Mouse (Mus musculus): ENCODE data around the gene Uvrag. TPM values are rescaled to one million over a fixed set of nuclear protein-coding genes. Genes with fewer than 3 reads are reported as not detected.

Uvrag gene
- polyA plus RNA-seq, 1 experiment from 2014 or later: 16.7 TPM

GRCm38 (mm10) chr7:99088576-99089346 is 52.2 kb downstream of the Uvrag start:
- H3K4me1 ChIP-seq: no peaks in the 10 kb centered on the region
- no peaks in the 10 kb centered on the region for H3K27me3 ChIP-seq
- no peak overlapping the region for H3K4me3 ChIP-seq
- H3K36me3 ChIP-seq: peaks cover 14% of the 10 kb centered on the region
- 83% methylated on average over 10 of the region's 10 CpGs for WGBS
- no peaks in the 10 kb centered on the region for H3K9me3 ChIP-seq
- H3K27ac ChIP-seq: no peak overlapping the region
- no peak overlapping the region for H3K4me2 ChIP-seq
- H3K9ac ChIP-seq: no peak overlapping the region
- ATAC-seq (ENCODE audit: insufficient number of reproducible peaks, low FRiP score, low TSS enrichment, low read depth): no peak

DNA sequence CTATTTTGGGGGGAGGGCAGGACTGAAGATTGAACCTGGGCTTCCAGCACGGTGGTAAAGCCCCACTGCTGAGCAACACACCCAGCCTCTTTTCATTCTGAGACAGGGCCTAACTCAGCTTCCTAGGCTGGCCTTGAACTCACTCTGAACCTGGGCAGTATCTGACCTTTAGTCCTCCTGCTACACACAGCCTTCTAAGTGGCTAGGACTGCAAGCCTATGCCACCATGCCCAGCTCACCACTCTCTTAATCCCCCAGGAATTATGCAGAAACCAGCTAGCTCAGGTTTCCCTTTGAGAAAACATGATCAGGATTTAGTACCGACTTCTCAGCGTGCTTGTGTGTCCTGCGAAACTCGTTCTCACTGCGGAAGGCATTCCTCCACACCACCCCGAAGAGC is 53.4 kb downstream of the Uvrag start:
- 72% methylated on average over 7 of the region's 7 CpGs for WGBS
- no peak overlapping the region for H3K4me2 ChIP-seq
- H3K9ac ChIP-seq: no peak overlapping the region
- H3K27ac ChIP-seq: no peak overlapping the region
- no peaks in the 10 kb centered on the region for H3K4me1 ChIP-seq
- H3K27me3 ChIP-seq: no peaks in the 10 kb centered on the region
- peaks cover 14% of the 10 kb centered on the region for H3K36me3 ChIP-seq
- no peaks in the 10 kb centered on the region for H3K9me3 ChIP-seq
- no peak for ATAC-seq (ENCODE audit: insufficient number of reproducible peaks, low FRiP score, low TSS enrichment, low read depth)
- no peak overlapping the region for H3K4me3 ChIP-seq

DNA sequence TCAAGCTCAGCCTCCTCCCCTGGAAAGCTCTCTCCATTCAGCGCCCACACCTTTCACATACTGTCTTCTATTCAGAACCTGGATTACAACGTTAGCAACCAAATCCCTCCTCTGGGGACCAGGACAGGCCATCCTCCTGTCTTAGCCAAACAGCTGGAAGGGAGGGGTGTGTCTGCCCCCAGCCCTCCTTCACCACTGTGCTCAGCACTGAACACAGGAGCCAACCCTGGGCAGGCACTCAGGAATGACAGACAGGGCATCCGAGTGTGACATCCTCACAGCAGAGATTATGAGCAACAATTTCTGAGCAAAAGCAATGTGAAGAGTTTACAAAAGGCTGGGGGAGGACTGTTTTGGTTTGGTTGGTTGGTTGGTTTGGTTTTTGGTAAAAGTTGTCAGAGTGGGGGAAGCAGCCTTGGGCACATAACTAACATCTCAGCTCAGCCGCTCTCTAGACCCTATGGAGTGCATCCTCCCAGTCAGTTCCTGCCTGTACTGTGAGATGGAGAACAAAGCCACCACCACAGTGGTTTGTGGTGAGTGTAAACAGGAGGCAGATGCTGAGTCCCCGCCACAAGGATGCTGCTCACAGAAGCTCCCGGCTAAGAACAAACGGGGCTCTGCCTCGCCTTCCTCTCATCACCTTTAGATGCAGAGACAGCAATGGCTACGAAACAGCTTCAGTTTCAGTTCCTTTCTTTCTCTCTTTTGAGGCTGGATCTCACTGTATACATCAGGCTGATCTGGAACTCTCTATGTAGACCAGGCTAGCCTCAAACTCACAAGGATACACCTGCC is 54.1 kb downstream of the Uvrag start:
- Histone ChIP-seq H3K4me1 (no peaks in the 10 kb centered on the region), H3K9me3 (no peaks in the 10 kb centered on the region), H3K4me2 (no peak overlapping the region), H3K9ac (no peak overlapping the region), H3K4me3 (no peak overlapping the region), H3K27me3 (no peaks in the 10 kb centered on the region), H3K36me3 (peaks cover 14% of the 10 kb centered on the region), H3K27ac (no peak overlapping the region)
- 79% methylated on average over 9 of the region's 9 CpGs for WGBS
- no peak for ATAC-seq (ENCODE audit: insufficient number of reproducible peaks, low FRiP score, low TSS enrichment, low read depth)

DNA sequence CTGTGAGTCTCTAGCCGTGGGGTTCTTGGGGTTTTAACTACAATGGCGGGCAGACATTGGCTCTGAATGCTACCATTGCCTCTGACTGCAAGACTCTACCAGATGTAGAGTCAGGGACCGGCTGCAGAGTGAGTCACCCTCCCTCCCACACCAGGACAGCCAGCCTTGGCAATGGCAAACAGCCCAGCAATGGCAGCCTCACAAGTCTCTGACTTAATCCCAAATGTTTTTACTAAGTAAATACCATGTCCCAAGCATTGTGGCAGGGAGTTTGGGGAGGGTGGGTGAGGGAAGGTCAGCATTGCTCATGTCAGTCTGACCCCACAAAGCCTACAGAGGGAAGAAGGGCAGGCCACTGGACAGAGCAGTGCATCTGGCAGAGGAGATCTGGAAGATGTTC is 55.7 kb downstream of the Uvrag start:
- no peak for ATAC-seq (ENCODE audit: insufficient number of reproducible peaks, low FRiP score, low TSS enrichment, low read depth)
- Histone ChIP-seq H3K36me3 (peaks cover 14% of the 10 kb centered on the region), H3K4me3 (no peak overlapping the region), H3K9ac (no peak overlapping the region), H3K9me3 (no peaks in the 10 kb centered on the region), H3K27ac (no peak overlapping the region), H3K27me3 (no peaks in the 10 kb centered on the region), H3K4me2 (no peak overlapping the region), H3K4me1 (peaks cover under 1% of the 10 kb centered on the region; the same call in 1 of the 2 replicates)
- WGBS: 65% methylated on average over 3 of the region's 3 CpGs

DNA sequence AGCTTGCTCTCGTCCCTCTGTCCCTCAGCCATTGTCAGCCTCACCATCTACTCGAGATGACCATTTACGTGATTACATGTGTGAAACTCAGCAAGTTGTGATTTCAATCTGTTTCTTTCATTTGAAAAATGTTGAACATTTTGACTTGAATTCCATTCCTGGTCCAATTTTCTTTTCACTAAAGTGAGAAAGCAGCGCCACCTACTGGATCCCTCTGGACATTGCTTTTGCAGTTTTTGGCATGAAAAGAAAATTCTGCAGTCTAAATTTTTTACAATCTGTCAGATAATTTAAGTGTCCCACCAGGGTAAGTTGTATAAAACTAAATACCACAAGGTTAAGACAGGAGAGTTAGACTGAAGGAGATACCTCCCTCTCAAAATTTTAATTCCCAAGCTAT is 61.4 kb downstream of the Uvrag start:
- Histone ChIP-seq H3K9ac (no peak overlapping the region), H3K9me3 (no peaks in the 10 kb centered on the region), H3K4me2 (no peak overlapping the region), H3K4me1 (peaks cover 15% of the 10 kb centered on the region), H3K27ac (no peak overlapping the region), H3K36me3 (no peaks in the 10 kb centered on the region), H3K4me3 (no peak overlapping the region), H3K27me3 (0 out of 2 replicates have a peak, but pooled peaks cover 3% of the 10 kb centered on the region)
- 24% methylated on average over 4 of the region's 4 CpGs for WGBS
- ATAC-seq (ENCODE audit: insufficient number of reproducible peaks, low FRiP score, low TSS enrichment, low read depth): no peak

DNA sequence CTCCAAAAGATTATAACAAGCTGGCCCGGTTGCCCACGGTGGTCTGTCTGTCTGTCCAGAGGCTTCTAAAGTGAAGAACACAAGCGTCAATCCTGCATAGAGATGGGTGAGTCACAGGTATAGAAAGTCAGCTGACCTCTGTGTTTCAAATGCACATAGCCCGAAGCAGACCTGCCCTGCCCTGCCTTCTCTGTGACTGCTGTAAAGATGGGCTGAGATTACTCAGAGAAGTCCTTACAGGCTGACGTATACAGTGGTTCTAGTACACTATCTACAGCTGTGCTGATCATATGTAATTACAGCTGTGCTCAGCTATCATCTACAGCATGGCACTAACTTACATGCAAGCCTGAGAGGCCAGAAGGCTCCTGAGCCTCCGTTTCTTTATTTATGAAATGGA is 62.1 kb downstream of the Uvrag start:
- no peak overlapping the region for H3K9ac ChIP-seq

DNA sequence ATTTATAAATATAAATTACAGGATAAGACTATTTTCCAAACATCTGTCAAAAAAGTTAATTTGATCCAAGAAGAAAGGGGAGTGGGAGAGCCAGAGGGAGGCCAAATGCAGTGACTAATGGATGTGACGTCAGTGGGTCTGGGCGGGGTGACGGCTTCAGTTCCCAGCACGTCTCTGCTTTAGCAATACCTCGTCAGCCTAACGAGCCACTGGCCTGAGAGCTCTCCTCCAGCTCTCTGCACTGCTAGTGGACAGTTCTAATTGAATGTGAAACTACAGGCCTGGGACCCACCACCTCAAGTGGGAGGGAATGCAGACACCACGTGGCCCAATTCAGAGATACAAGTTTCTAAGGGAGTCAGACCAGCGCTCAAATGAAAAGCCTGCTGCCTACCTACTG is 63.7 kb downstream of the Uvrag start:
- no peak overlapping the region for H3K9ac ChIP-seq
- 39% methylated on average over 8 of the region's 8 CpGs for WGBS
- ATAC-seq (ENCODE audit: insufficient number of reproducible peaks, low FRiP score, low TSS enrichment, low read depth): no peak
- no peak overlapping the region for H3K4me2 ChIP-seq
- no peaks in the 10 kb centered on the region for H3K9me3 ChIP-seq
- H3K4me3 ChIP-seq: no peak overlapping the region
- no peaks in the 10 kb centered on the region for H3K36me3 ChIP-seq
- H3K27ac ChIP-seq: no peak overlapping the region
- peaks cover 18% of the 10 kb centered on the region for H3K4me1 ChIP-seq
- H3K27me3 ChIP-seq: 0 out of 2 replicates have a peak, but pooled peaks cover 3% of the 10 kb centered on the region

More for the DNA sequence above, 62.1 kb downstream of the Uvrag start:
- no peak overlapping the region for H3K27ac ChIP-seq
- no peaks in the 10 kb centered on the region for H3K36me3 ChIP-seq
- H3K4me2 ChIP-seq: no peak overlapping the region
- H3K27me3 ChIP-seq: 0 out of 2 replicates have a peak, but pooled peaks cover 3% of the 10 kb centered on the region
- 80% methylated on average over 6 of the region's 6 CpGs for WGBS
- no peak for ATAC-seq (ENCODE audit: insufficient number of reproducible peaks, low FRiP score, low TSS enrichment, low read depth)
- no peaks in the 10 kb centered on the region for H3K9me3 ChIP-seq
- peaks cover 15% of the 10 kb centered on the region for H3K4me1 ChIP-seq
- no peak overlapping the region for H3K4me3 ChIP-seq

DNA sequence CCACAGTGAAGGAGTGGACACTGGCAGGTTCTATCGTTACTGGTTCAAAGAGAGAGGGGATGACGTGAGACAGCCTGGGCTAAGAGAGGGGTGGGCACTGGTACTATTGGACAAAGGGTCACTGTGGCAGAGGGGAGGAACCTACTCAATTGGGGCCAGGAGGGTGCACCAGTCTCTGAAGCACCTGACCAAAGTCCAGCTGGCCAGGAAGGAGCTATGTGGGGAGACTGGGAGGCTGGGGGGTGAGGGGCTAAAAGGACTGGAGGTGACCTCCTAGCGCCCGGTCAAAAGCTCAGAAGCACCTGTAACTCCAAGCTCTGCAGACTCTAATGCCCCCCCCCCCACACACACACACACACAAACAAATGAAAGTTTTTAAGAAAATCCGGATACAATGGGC is 65.8 kb downstream of the Uvrag start:
- 90% methylated on average over 5 of the region's 5 CpGs for WGBS
- H3K36me3 ChIP-seq: no peaks in the 10 kb centered on the region
- H3K9ac ChIP-seq: no peak overlapping the region
- no peaks in the 10 kb centered on the region for H3K9me3 ChIP-seq
- 0 out of 2 replicates have a peak, but pooled peaks cover 3% of the 10 kb centered on the region for H3K27me3 ChIP-seq
- no peak overlapping the region for H3K4me2 ChIP-seq
- H3K27ac ChIP-seq: no peak overlapping the region
- no peak overlapping the region for H3K4me3 ChIP-seq
- peaks cover 16% of the 10 kb centered on the region for H3K4me1 ChIP-seq
- ATAC-seq (ENCODE audit: insufficient number of reproducible peaks, low FRiP score, low TSS enrichment, low read depth): no peak

GRCm38 (mm10) chr7:99073734-99074372 is 67.1 kb downstream of the Uvrag start:
- Histone ChIP-seq H3K4me3 (no peak overlapping the region), H3K27ac (no peak overlapping the region), H3K9me3 (no peaks in the 10 kb centered on the region), H3K27me3 (0 out of 2 replicates have a peak, but pooled peaks cover 3% of the 10 kb centered on the region), H3K9ac (no peak overlapping the region), H3K36me3 (no peaks in the 10 kb centered on the region), H3K4me1 (peaks cover 9% of the 10 kb centered on the region), H3K4me2 (no peak overlapping the region)
- no peak for ATAC-seq (ENCODE audit: insufficient number of reproducible peaks, low FRiP score, low TSS enrichment, low read depth)
- 31% methylated on average over 7 of the region's 7 CpGs for WGBS

DNA sequence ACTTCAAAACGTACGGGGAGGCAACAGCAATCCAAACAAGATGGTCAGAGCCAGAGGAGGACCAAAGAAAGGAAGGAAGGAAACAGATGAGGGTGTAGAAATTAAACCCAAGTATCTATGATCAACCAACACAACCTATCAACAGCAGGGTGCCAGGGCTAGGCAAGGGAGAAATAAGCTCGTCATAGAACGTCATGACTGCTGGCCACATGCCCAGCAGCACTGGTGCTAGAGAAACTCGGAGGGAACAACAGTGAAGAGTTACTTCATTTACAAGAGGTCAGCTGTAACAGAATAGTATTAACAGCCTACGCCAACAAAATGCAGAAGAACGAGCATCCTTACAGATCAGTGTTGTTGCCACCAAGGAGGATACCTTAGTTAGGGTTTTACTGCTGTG is 73.2 kb downstream of the Uvrag start:
- Histone ChIP-seq H3K4me1 (peaks cover 6% of the 10 kb centered on the region), H3K4me3 (no peak overlapping the region), H3K9ac (no peak overlapping the region), H3K27me3 (no peaks in the 10 kb centered on the region), H3K4me2 (no peak overlapping the region), H3K9me3 (no peaks in the 10 kb centered on the region), H3K27ac (no peak overlapping the region), H3K36me3 (no peaks in the 10 kb centered on the region)
- 66% methylated on average over 7 of the region's 7 CpGs for WGBS
- no peak for ATAC-seq (ENCODE audit: insufficient number of reproducible peaks, low FRiP score, low TSS enrichment, low read depth)

- H3K9ac ChIP-seq: no peak overlapping the region
- no peak overlapping the region for H3K4me3 ChIP-seq
- ATAC-seq (ENCODE audit: insufficient number of reproducible peaks, low FRiP score, low TSS enrichment, low read depth): no peak
- H3K4me1 ChIP-seq: peaks cover 6% of the 10 kb centered on the region
- 27% methylated on average over 2 of the region's 2 CpGs for WGBS
- no peaks in the 10 kb centered on the region for H3K27me3 ChIP-seq
- H3K9me3 ChIP-seq: no peaks in the 10 kb centered on the region
- H3K4me2 ChIP-seq: no peak overlapping the region
- H3K36me3 ChIP-seq: no peaks in the 10 kb centered on the region
- no peak overlapping the region for H3K27ac ChIP-seq
Observed at GRCm38 (mm10) chr7:99065920-99066319, 75.0 kb downstream of the Uvrag start.

- WGBS: 15% methylated on average over 11 of the region's 11 CpGs
- Histone ChIP-seq H3K9ac (no peak overlapping the region), H3K4me2 (no peak overlapping the region), H3K4me1 (peaks cover 6% of the 10 kb centered on the region), H3K36me3 (no peaks in the 10 kb centered on the region), H3K9me3 (no peaks in the 10 kb centered on the region), H3K27me3 (no peaks in the 10 kb centered on the region), H3K27ac (no peak overlapping the region), H3K4me3 (no peak overlapping the region)
- ATAC-seq (ENCODE audit: insufficient number of reproducible peaks, low FRiP score, low TSS enrichment, low read depth): no peak
Observed at GRCm38 (mm10) chr7:99065391-99065831, 75.5 kb downstream of the Uvrag start.

All from limb, embryonic 15.5 days (tissue).